Mouse (Mus musculus) 3T3-L1 (cell line): ENCODE data around the gene Ccdc6.

Experiments
- DNase-seq: peaks from one replicate; pipeline ENCODE4 v3.0.0-alpha.2; 2015; ENCODE audit warnings: low read depth, low spot score

The Ccdc6 gene

DNA sequence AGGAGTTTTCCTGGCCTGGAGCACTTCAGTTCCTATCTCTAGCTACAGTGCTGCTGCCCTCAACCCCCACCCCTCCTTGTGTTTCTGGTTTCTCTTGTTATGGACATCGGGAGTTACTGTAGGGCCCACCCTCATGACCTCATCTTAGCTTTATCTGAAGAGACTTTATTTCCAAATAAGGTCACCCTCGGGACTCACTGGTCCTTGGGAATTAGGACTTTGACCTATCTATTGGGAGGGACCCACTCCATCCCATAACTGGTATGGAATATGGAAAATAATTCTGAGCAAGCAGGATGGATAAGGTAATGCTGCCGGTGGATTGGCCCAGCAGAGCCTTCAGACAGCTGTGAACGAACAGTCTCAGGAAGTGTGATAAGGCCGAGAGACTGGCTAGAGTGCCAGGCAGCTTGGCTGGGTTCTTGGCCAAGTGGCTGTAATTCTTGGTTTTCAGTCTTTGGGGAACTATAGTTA lies 35.2 kb downstream of the Ccdc6 start:
- no peak for DNase-seq

DNA sequence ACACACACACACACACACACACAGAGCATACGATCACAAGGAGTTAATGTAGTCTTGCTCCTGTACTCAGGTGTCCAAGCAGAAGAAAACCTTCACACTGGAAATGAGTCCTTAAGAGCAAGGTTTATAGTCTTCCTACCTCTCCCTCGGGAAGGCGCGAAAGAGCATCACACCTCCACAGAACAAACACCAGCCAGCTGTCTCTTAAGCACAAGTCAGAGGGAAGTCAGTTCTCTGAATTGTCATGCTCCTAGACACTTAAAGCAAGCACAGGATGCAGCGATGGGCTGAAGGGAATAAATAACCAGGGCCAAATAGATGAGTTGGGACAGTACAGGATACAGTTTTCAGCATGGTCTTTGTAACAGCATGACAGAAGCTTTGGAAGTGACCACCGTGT lies 35.8 kb downstream of the Ccdc6 start:
- DNase-seq: no peak

DNA sequence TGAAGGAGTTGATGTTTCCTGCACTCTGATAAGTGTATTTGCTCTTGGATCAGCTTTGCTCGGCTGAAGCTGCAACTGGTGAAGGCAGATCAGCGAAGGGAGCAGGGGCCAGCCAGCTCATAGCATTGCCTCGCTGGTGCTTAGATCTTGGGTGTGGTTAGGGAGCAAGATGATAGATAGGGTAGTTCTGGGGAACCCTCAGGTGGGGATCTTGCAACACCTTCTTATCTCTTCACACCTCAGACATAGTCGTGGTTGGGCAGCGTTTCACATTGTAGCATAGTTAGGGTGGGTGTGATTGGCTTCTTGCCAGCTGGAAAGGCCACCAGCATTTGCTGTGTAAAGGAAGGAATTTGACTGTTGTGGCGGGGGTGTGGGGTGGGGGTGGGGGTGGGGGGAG lies 36.3 kb downstream of the Ccdc6 start:
- no peak for DNase-seq

DNA sequence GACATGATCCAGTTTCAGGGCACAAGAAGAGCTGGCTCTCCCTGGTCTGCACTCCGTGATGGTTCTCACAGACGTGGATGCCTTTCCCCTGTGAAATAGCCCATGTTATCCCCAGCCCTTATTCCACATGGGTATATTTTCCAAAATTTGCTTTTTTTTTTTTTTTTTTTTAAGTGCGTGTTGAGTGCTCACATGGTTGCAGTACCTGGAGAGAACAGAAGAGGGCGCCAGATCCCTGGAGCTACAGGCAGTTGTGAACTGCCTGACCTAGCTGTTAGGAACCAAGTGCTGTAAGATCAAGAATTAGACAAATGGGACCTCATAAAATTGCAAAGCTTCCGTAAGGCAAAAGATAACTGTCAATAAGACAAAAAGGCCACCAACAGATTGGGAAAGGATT lies 38.8 kb downstream of the Ccdc6 start:
- DNase-seq: peak; percentile 72

DNA sequence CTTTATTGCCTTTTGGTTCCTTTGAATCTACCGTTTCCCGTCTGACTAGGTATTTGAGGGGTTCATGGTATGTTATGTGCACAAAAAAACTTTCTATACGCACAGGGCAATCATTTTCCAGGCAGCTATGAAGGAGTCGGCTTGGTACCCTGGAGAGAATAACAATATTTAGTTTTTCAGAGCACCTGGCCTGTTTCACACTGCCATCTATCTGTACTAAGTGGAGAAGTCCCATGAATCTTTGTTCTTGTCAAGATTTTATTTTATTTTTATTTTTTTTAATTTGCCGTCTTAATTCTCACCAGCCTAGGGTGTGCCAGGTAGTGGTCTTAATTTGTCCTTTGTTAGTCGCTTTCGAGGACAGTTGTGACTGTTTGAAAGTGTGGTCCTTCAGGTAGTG lies 40.7 kb downstream of the Ccdc6 start:
- no peak for DNase-seq

DNA sequence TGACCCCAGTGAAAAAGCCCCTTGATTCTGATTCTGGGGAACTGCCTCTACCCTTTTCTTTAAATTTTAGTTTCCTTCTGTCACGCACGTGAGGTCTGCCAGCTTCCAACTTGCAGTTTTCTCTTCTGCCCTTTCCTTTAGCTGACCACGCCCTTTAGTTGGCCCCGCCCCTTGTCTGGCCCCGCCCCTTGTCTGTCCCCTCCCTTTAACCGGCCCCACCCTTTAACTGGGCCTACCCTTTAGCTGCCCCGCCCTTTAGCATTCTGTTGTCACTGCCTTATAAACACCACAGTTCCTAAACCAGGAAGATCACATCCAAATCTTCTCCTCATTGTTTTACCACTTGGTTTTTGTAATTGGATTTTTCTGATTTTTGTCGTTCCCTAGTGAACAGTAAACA lies 41.2 kb downstream of the Ccdc6 start:
- peak; percentile 28 for DNase-seq

DNA sequence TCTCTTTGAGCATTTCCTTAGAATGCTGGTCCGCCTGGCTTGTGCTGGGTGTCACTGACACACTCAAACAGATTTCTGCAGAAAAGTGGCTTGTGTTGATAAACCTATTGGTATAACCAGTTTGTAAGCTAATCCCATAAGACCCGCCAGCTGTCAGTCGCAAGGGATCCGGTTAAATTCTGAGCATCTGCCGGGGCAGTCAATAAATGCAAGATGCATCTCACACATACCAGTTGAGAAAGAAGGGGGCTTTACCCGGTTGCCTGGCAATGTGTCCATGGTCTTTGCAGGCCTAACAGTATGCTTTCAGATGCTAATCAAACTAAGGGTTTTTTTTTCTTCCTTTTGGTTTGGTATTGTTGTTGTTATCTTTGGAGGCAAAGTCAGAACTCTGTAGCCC lies 42.4 kb downstream of the Ccdc6 start:
- no peak for DNase-seq

DNA sequence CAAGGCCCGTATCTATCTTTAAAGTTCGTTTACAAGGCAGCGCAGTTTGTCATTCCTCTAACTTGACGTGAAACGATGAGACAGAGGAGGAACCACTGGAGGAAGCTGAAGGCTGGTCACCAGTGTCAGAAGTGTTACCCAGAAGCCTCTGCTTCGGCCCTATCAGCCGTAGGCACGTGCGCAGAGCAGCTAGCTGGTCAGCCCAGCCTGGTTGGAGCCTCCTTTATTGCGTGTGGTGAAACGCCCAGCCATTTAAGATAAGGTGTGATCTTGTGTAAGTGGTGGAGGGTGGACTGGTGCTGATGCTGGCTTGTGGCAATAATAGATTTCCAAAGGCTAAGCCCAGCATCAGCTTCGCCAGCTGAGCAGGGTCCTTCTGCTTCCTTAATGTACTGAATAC lies 43.5 kb downstream of the Ccdc6 start:
- no peak for DNase-seq

DNA sequence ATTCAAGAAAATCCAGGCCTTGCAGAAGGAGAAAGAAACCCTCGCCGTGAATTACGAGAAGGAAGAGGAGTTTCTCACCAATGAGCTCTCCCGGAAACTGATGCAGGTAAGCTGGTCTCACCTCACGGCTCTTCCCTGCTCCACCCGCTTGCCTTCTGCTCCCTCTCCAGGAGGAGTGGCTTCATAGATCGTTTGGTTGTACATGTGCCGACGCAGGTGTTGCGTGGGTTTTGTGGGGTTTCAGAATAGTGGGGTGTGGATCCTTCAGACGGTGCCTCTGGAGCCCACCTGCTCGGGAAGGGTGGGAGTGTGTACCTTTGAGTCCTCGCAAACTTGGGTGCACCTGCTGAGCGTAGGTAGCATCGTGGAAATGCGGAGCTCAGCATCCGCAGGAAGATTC lies 45.7 kb downstream of the Ccdc6 start:
- no peak for DNase-seq

DNA sequence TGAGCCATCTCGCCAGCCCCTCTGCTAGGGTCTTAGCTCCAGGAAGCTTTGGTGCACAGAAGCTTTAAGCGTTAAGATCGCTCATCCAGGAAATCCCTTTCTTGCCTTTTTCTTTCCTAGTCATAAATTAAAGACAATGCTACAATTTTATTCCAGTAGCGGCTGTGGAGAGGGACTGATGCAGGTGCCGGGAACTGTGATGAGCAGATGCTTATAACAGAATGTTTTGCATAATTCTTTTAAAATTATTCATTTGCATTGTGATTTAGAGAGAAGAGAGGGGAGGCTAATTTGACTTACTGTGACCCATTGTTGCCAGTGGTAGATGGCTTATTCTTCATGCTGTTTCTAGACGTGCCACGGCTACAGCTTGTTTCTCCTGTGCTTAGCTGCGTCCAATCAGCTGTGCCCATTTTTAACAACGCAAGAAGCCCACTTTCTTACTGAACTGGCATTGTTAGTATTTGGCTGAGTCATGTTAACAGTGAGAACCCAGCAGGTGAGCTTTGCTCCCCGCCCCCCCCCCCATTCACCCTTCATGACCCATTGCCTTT lies 47.2 kb downstream of the Ccdc6 start:
- no peak for DNase-seq

DNA sequence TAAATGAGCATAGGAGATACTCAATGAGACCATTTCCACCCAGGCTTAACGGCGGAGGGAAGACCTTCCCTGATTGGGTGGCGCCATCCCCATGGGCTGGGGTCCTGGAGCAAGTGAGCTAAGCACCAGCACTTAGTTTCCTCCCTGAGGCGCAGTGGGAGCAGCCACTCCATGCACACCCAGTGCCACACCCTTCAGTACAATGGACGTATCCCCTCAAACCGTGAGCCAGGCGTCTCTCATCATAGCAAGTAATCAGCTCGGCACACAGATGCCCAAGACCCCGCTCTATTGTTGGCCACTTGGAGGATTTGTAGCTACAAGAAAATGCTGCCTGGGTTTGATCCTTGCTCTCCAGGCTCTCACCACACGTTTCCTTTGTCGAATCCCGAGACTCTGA lies 49.0 kb downstream of the Ccdc6 start:
- DNase-seq: no peak

DNA sequence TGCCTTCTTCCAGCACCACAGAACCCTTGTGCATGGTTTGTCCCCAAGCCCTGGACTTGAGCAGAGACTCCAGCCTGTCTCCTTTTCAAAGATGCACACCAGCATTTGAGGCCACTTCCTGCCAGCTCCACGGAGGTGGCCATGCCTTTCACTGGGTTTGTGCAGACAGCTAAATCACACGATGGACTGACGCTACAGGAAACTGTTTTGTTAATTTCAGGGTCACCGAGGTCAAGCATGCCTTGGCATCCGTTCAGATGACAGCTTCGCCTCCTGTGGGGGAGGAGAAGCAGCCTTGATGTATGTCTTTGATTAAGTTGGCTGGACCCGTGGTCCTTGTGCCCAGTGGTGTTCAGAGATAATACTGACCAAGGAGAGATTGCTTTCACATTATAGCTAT lies 52.2 kb downstream of the Ccdc6 start:
- no peak for DNase-seq

DNA sequence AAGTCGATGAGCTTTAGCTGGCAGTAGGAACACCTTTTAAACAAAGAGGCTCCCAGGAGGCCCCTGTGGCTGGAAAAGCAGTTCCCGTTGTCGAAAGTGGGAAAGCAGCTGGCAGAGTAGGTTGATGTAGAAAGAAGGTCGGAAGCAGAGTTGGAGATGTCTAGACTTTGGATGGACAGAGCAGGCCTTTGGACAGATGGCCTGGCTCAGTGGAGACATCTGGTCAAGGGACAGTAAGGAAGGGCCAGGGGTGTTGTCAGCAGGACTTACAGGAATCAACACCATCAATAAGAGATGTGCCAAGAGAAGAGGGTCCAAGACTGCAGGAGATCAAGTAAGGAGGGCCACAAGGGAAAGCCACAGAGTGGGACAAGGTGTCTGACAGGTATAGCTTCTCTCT lies 53.4 kb downstream of the Ccdc6 start:
- DNase-seq: no peak

DNA sequence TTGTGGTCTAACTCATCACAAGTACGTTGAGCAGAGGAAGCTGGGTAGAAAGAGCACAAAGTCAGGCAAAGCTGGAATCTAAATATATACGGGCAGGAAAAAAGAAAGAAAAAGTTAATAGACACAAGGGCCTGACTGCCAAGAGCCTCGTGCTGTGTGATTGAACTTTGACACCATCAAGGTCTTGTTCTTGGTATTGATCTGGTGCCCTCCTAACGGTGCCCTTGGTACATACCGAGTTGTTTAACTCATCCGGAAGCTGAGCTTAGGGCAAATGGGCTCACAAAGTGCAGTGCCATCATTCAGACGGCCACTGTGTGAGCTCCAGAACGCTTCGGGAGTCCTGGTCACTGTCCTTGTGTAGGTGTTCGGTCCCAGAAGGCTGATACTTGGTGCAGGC lies 54.2 kb downstream of the Ccdc6 start:
- DNase-seq: no peak

DNA sequence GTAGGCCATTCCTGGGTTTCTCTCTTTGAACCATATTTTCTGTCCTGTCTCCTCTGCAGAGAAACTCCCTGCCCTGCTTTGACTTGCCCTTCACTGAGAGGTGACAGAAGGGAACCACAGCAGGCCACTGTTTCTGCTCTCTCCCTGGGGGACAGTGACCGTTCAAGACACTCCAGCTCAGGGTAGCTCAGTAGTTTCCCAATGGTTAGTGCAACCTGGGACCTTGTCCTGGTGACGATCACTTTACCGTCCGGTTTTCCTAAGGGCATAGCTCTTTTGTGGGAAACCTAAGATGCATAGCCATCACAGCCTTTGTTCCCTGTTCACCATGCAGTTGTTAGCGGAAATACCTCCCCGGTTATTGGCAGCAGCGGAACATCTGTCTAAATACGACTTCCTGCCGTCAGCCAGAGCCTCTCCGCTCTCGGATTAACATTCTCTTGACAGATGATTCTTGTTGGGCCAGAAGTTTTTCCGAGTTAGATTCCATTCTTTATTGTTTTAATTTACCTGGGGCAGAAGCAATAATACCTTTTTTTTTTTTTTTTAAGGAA lies 55.3 kb downstream of the Ccdc6 start:
- no peak for DNase-seq

DNA sequence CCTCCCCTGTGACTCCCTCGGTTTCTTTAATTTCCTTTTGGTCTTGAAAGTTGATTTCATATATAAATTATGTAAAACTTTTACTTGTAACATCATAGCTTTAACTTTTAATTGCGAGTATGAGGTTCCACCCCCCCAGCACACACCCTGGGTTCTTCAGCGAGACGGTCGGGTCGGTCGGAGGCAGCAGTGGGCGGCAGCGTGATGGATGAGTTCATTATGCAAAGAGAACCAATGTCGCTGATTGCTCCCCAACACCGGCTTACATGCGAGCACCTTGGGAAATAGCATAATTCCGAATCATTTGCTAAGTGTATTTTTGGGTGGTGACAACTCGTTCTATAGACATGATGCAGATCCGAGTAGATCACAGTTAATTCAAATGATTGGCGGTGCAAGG lies 56.9 kb downstream of the Ccdc6 start:
- no peak for DNase-seq

DNA sequence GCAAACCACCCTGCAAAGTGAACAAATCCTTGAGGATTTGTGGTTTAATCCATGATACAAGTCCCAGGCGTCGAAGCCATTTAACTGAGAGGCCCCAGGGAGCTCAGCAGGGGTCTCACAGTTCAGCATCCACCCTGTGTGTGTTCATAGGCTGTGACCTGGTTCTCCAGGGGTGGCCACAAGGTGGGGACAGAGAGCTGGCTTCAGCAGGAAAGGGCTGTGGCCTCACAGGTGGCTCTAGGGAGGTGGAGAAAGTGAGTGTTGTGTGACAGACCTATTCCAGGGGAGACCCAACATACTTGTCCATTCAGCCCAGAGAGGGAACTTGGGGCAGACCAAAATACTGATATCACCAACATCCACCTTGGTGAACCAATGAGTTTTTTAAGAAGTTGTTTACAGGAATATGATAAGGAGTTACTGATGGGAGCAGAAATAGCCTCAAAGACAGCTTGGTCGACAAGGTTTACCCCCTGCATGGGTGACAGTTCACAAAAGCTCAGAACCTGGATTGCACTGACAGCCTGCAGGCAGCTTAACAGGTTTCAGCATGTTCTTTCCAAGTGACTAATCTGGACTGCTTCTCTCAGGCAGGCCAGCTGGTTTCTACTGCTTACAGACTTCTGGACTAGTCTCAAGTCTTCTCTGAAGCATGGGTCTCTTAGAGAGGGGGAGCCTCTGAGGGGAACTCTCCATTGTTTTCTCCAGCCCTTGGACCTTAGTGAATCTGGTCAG lies 59.7 kb downstream of the Ccdc6 start:
- DNase-seq: peak; percentile 17

DNA sequence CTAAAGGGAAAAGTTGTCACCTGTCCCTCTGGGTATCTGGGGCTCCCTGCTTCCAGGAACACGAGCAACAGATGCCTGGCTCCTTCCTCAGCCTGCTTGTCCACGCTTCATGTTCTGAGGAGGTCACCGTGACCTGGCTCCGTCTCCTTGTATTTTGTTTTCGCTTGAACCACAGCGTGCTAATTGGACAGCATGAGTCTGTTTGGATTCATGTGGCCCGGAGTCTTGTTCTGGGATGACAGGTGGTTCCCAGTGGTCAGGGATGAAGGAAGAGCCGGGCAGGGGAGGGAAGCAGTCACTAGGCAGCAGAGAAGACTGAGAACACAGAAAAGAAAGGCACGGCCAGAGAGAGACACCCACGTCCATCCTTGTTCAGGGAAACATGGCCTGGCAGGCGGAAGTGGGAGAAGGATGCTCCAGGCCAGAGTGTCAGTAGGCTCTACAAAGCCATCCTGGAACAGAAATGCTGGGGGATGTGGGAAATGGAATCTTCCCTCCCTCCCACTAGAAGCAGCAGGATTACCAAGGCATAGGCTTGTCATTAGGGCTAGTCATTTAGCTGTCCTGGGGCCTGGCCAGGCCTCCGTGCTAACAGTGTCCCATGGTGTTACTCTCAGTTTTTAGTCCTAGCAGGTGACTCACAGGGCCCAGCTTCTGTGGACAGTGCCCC lies 62.9 kb downstream of the Ccdc6 start:
- no peak for DNase-seq

DNA sequence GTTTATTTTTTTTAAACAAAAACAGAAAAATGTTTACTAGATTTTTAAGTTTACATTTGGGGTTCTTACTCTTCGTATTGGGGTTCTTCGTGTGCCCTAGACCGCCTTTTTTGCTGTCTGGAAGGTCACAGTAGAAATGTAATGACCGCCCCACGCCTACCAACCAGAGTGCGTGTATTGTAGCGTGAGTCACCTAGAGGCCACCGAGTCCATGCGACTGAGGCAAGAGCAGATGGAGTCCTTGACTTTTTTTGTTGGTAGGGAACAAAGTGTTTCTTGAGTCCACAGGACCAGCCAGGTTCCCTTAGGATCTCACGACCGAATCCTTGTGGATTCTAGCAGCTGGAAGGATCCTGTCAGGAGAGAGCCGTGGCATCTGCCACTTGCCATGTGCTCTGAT lies 63.9 kb downstream of the Ccdc6 start:
- no peak for DNase-seq

DNA sequence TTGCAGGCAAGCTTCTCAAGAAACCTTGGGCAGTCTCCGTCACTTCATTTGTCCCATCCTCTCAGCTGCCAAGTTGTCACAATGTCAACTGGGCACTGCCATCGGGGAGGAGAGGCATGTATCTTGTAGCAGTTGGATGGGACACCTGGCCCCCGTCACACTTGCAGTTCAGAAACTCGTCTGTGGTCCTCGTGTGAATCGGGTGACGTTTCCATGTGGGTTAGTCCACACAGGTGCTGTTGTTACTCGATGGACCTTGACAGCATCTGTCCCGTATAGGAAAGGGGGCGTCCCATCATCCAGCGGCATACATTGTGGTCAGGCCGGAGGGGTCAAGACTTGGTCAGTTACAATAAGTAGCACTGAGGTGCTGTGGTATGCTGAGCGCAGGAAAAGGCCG lies 64.6 kb downstream of the Ccdc6 start:
- no peak for DNase-seq

DNA sequence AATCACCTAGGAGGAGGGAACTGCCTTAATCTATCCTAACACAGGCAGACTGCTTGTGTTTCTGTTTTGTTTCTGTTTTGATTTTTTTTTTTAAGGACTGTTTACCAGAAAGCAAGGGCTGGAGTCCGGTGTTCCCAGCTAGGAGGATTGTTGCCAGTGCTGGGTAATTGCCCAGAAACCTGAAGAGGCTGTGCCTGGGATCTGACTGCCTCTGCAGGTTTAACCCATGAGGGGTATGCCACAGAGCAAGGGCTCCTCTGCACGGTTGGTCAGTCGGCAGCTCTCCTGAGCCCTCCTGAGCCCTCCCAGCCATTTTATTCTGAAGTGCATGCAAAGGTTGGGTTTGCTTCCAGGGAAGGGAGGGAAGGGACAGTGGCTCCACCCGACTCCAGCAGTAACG lies 66.8 kb downstream of the Ccdc6 start:
- DNase-seq: no peak

DNA sequence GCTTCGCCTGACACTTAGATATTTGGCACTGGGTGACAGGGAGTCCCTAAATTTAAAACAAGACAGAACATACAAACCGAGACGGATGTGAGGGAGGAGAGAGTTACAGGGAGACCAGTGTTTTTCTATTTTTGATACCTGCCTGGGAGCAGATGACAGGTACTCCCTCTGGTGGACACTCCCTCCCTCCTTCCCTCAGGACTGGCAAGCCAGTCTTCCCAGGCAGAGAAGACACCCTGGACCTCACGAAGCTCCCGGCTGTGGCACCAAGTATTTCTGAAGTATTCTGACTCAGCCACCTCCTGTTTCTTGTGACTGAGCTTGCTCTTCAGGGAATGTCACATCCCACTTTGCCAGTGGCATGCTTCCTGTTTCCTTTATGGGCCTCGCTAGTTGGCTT lies 69.0 kb downstream of the Ccdc6 start:
- peak; percentile 16 for DNase-seq

DNA sequence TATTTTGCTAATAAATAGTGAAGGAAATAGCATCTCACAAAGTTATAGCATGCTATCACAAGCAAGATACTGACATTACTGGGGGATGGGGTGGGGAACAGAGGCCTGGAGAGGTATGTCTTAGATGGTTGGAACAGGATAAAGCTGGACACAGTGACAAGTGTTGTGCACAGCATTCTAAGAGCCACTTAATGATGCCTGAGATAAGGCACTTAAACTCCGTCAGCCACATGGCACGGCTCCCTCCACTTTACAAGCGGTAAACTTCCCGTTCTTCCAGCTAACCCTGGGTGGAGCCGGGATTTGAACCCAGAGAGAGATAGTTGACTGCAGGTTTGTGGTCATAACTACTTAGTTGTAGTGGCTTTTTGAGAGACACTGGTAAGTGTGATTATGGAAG lies 69.5 kb downstream of the Ccdc6 start:
- DNase-seq: no peak
